Mouse (Mus musculus) liver, embryonic 14.5 days (tissue): ENCODE data around the gene 2010300C02Rik. TPM values are rescaled to one million over a fixed set of nuclear protein-coding genes. Genes with fewer than 3 reads are reported as not detected.

Experiments used
- ATAC-seq: fragments of 200-750 bp; cut with Nextera tagmentation; 2 replicates; pipeline ENCODE4 v1.8.0; 2017; ENCODE audit warnings: moderate number of reproducible peaks, mild to moderate bottlenecking, moderate library complexity; ENCODE audit not compliant: insufficient read depth
- DNase-seq, 3 experiments: peaks; one replicate each; pipeline ENCODE4 v3.0.0-alpha.2; 2012 to 2013; ENCODE audit warnings: low read depth in 3 of 3, low spot score in 3 of 3
- H3K27ac ChIP-seq: fragments of 300-500 bp; sonication (generic); 2 replicates; pipeline ENCODE4 v1.5.1; 2014; ENCODE audit warnings: moderate library complexity, mild to moderate bottlenecking, control low read depth, inconsistent platforms
- H3K27me3 ChIP-seq: fragments of 300-500 bp; sonication (generic); 2 replicates; pipeline ENCODE4 v1.6.1; 2014; ENCODE audit warnings: mild to moderate bottlenecking, low read length, moderate library complexity; ENCODE audit not compliant: control insufficient read depth, insufficient read depth
- H3K36me3 ChIP-seq: fragments of 300-500 bp; sonication (generic); replicated peaks from 2 replicates; pipeline ENCODE4 v1.6.1; 2014; ENCODE audit warnings: low read depth; ENCODE audit not compliant: control insufficient read depth, insufficient read depth
- H3K4me1 ChIP-seq, 2 experiments: fragments of 200-500 bp in 1 of 2; fragments of 300-500 bp in 1 of 2; sonication (generic) in 1 of 2; replicated peaks; 2 replicates each; pipeline ENCODE4 v1.6.1; 2012 to 2014; ENCODE audit warnings: antibody characterized with exemption in 1 of 2, inconsistent platforms in 1 of 2, low read length in 1 of 2; ENCODE audit not compliant: control insufficient read depth in 2 of 2, insufficient read depth in 2 of 2
- H3K4me2 ChIP-seq: fragments of 300-500 bp; sonication (generic); 2 replicates; pipeline ENCODE4 v1.6.1; 2014; ENCODE audit warnings: low read depth, mild to moderate bottlenecking, control low read depth, moderate library complexity
- H3K4me3 ChIP-seq, 2 experiments: fragments of 200-500 bp in 1 of 2; fragments of 300-500 bp in 1 of 2; sonication (generic) in 1 of 2; 2 replicates each; pipeline ENCODE4 v1.5.1; 2012 to 2014; ENCODE audit warnings: low read depth in 2 of 2, low read length in 2 of 2, mild to moderate bottlenecking in 2 of 2, control low read depth in 1 of 2, inconsistent platforms in 1 of 2, moderate library complexity in 1 of 2; ENCODE audit not compliant: insufficient read depth in 1 of 2
- H3K9ac ChIP-seq: fragments of 300-500 bp; sonication (generic); replicated peaks from 2 replicates; pipeline ENCODE4 v1.6.1; 2014; ENCODE audit warnings: mild to moderate bottlenecking, control low read depth, moderate library complexity
- H3K9me3 ChIP-seq: fragments of 300-500 bp; sonication (generic); 2 replicates; pipeline ENCODE4 v1.6.1; 2016; ENCODE audit warnings: low read length, mixed read lengths; ENCODE audit not compliant: control insufficient read depth
- CTCF ChIP-seq: IDR thresholded peaks from 2 replicates; pipeline ENCODE4 v1.5.1; 2016; ENCODE audit warnings: antibody characterized with exemption, low read depth, control low read depth
- EP300 ChIP-seq: IDR thresholded peaks from 2 replicates; pipeline ENCODE4 v1.6.1; 2016; ENCODE audit warnings: antibody characterized with exemption, low read depth
- WGBS: fragments of 180-500 bp; shearing (Covaris S2); extraction: QIAGEN DNeasy Blood & Tissue Kit; methylation state at CpG from one replicate; pipeline ENCODE4 v1.1.7; 2014; ENCODE audit not compliant: insufficient replicate concordance; 5-methylcytosine and 5-hydroxymethylcytosine counted together
- polyA plus RNA-seq, 2 experiments: library from polyadenylated mRNA; depleted of rRNA in 1 of 2; stranded (reverse) in 1 of 2; unstranded in 1 of 2; fragments of >200 nt; fragmentation: Nextera tagmentation in 1 of 2; extraction: Ambion mirVana in 1 of 2; gene quantifications; 2 replicates each; pipeline versions ENCODE4 v1.2.1 to v1.2.3; 2012 to 2014

The 2010300C02Rik gene
- polyA plus RNA-seq, 2 experiments: 0.09 TPM; not detected in 1

- 28% methylated on average over 2 of the region's 2 CpGs for WGBS
- H3K27me3 ChIP-seq: no peaks in the 10 kb centered on the region
- no peaks in the 10 kb centered on the region for H3K9me3 ChIP-seq
- H3K4me1 ChIP-seq: no peaks in the 10 kb centered on the region
- H3K4me2 ChIP-seq: no peak overlapping the region
- ATAC-seq: no peak
- DNase-seq: peak in 1 of 3 experiments; percentile 13
- no peaks in the 10 kb centered on the region for H3K36me3 ChIP-seq
- H3K4me3 ChIP-seq: no peak overlapping the region
- no peak overlapping the region for H3K27ac ChIP-seq
- TF ChIP-seq CTCF (no peak), EP300 (no peak)
- H3K9ac ChIP-seq: no peak overlapping the region
These were observed 83.7 kb downstream of the 2010300C02Rik start for GRCm38 (mm10) chr1:37636169-37636568.

GRCm38 (mm10) chr1:37635716-37636115 is 84.2 kb downstream of the 2010300C02Rik start:
- Histone ChIP-seq H3K4me2 (no peak overlapping the region), H3K4me1 (no peaks in the 10 kb centered on the region), H3K36me3 (no peaks in the 10 kb centered on the region), H3K9ac (no peak overlapping the region), H3K4me3 (no peak overlapping the region), H3K27me3 (no peaks in the 10 kb centered on the region), H3K9me3 (no peaks in the 10 kb centered on the region), H3K27ac (no peak overlapping the region)
- no peak for DNase-seq
- ATAC-seq: no peak
- WGBS: 54% methylated on average over 7 of the region's 7 CpGs
- no peak for TF ChIP-seq EP300
- TF ChIP-seq CTCF: no peak

GRCm38 (mm10) chr1:37634658-37635057 is 85.2 kb downstream of the 2010300C02Rik start:
- DNase-seq: peak in 1 of 3 experiments; percentile 14
- H3K36me3 ChIP-seq: no peaks in the 10 kb centered on the region

GRCm38 (mm10) chr1:37633516-37633915 is 86.4 kb downstream of the 2010300C02Rik start:
- WGBS: 36% methylated on average over 5 of the region's 5 CpGs
- no peak overlapping the region for H3K4me3 ChIP-seq
- ATAC-seq: no peak

More at GRCm38 (mm10) chr1:37634658-37635057, 85.2 kb downstream of the 2010300C02Rik start:
- ATAC-seq: no peak
- no peaks in the 10 kb centered on the region for H3K27me3 ChIP-seq
- H3K9me3 ChIP-seq: no peaks in the 10 kb centered on the region
- H3K4me2 ChIP-seq: no peak overlapping the region
- H3K27ac ChIP-seq: no peak overlapping the region
- H3K4me3 ChIP-seq: no peak overlapping the region
- WGBS: 25% methylated on average over 4 of the region's 4 CpGs
- H3K9ac ChIP-seq: no peak overlapping the region
- no peaks in the 10 kb centered on the region for H3K4me1 ChIP-seq
- TF ChIP-seq EP300: no peak
- TF ChIP-seq CTCF: peak; percentile 90

GRCm38 (mm10) chr1:37632425-37632824 is 87.5 kb downstream of the 2010300C02Rik start:
- H3K4me3 ChIP-seq: no peak overlapping the region
- no peaks in the 10 kb centered on the region for H3K4me1 ChIP-seq
- H3K27ac ChIP-seq: no peak overlapping the region
- ATAC-seq (no peak), DNase-seq (no peak)
- H3K9ac ChIP-seq: no peak overlapping the region
- WGBS: 75% methylated on average over 8 of the region's 8 CpGs
- H3K4me2 ChIP-seq: no peak overlapping the region
- no peak for TF ChIP-seq CTCF
- TF ChIP-seq EP300: no peak
- H3K27me3 ChIP-seq: no peaks in the 10 kb centered on the region
- H3K9me3 ChIP-seq: no peaks in the 10 kb centered on the region
- H3K36me3 ChIP-seq: no peaks in the 10 kb centered on the region

More at GRCm38 (mm10) chr1:37633516-37633915, 86.4 kb downstream of the 2010300C02Rik start:
- H3K27ac ChIP-seq: no peak overlapping the region
- no peaks in the 10 kb centered on the region for H3K9me3 ChIP-seq
- H3K9ac ChIP-seq: no peak overlapping the region
- TF ChIP-seq EP300: no peak
- no peak for TF ChIP-seq CTCF
- H3K27me3 ChIP-seq: no peaks in the 10 kb centered on the region
- no peak overlapping the region for H3K4me2 ChIP-seq
- H3K4me1 ChIP-seq: no peaks in the 10 kb centered on the region
- H3K36me3 ChIP-seq: no peaks in the 10 kb centered on the region
- no peak for DNase-seq
